Mouse (Mus musculus) T-helper 17 cell (primary cell): ENCODE data around the gene Lipo4.
"Not testable (repeated sequence)": the region's sequence is repeated elsewhere in the genome, so short reads cannot be mapped to it uniquely, and the experiment has no call there.

ENCODE experiments used
- in situ Hi-C, 2 experiments: fragments of 300-600 bp; cut with MboI, MseI; formaldehyde crosslinking; loops; 1 replicate in 1 of 2; 2 replicates in 1 of 2; pipeline ENCODE4 v1.15.1; 2025; ENCODE audit warnings: high pct_unique_total_duplicates in 2 of 2

Gene Lipo4

GRCm38 (mm10) chr19:33517680-33518079, at the start of gene Lipo4:
Gene Lipo4 (minus strand): TSS chr19:33517780.
- in situ Hi-C loops = no loop called here

GRCm38 (mm10) chr19:33456426-33456825, 61.2 kb downstream of the Lipo4 start:
- in situ Hi-C loops = not testable (repeated sequence)

- in situ Hi-C loops = no loop called here
Observed at GRCm38 (mm10) chr19:33453725-33454124, 63.9 kb downstream of the Lipo4 start.
